Mouse (Mus musculus): ENCODE measurements around the gene Gm21897.
"Not testable (repeated sequence)": the region's sequence is repeated elsewhere in the genome, so short reads cannot be mapped to it uniquely, and the experiment has no call there.

Gene Gm21897

GRCm38 (mm10) chr16:15317158-15317557, at the start of gene Gm21897:
TSS of gene Gm21897 (plus strand) at chr16:15317458.
- DNase-seq (ENCODE audit: low spot score in 2 of 2), result not testable (repeated sequence)

DNA sequence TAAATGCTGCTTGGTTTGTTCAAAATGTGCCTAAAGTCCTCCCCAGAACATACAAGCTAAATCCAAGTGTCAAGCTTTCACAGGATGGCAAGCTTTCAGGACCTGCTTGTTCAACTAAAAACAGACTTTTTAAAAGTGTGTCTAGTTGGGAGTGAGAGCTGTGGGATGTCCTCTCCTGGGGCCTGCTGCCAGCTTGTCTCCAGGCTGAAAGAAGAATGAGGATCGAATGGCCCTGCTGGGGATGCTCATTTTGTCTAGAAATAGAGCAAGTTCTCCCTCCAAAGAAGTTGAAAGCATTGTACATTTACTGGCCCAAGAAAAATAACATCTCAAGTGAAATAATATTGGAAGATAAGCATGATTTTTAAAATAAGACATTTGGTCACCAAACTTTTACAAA, 45.0 kb upstream of the Gm21897 start:
- DNase-seq (ENCODE audit: low spot score in 2 of 2), result no peak

GRCm38 (mm10) chr16:15277461-15277860, 39.8 kb upstream of the Gm21897 start:
- DNase-seq (ENCODE audit: low spot score in 2 of 2), result no peak

- no peak for DNase-seq (ENCODE audit: low spot score in 2 of 2)
These were observed 24.2 kb upstream of the Gm21897 start for GRCm38 (mm10) chr16:15293041-15293440.

- DNase-seq (ENCODE audit: low spot score in 2 of 2), result no peak
These were observed 23.0 kb upstream of the Gm21897 start for GRCm38 (mm10) chr16:15294289-15294688.

- DNase-seq (ENCODE audit: low spot score in 2 of 2), result no peak
These were observed 22.2 kb upstream of the Gm21897 start for GRCm38 (mm10) chr16:15294911-15295659.

DNA sequence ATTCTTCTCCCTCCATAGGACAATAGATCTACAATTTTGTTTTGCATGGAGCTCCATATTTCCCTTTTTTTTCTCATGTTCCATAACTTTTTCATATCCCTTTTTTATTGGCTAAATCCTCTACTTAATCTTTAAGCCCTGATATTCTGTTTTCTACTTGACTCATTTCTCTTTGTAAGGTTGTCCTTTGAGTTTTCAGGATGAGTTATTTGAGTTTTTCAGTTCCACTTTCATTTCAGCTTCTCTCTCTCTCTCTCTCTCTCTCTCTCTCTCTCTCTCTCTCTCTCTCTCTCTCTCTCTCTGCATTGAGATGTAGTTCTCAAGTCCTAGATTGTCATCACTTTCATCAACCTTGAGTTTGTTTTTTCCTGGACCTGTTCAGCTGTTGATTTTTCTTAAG, 17.3 kb downstream of the Gm21897 start:
- DNase-seq (ENCODE audit: low spot score in 2 of 2), result no peak

DNA sequence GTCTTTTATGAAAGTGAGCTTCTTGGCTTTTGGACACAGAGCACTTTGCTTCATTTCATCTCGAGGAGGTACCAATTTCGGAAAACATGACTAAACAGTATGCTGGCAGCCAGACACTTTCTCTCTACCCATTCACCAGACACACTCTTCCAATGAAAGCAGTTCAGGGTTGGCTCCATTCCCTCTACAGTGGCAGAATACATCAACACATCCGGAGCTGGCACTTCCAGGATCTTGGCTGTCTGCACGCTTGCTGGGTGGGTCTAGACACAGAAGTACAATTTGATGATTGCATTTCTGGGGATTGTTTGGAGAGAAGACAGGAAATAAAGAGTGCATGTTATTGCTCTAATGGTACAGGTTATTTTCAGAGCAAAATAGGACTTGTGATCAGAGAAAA, 21.8 kb downstream of the Gm21897 start:
- no peak for DNase-seq (ENCODE audit: low spot score in 2 of 2)

DNA sequence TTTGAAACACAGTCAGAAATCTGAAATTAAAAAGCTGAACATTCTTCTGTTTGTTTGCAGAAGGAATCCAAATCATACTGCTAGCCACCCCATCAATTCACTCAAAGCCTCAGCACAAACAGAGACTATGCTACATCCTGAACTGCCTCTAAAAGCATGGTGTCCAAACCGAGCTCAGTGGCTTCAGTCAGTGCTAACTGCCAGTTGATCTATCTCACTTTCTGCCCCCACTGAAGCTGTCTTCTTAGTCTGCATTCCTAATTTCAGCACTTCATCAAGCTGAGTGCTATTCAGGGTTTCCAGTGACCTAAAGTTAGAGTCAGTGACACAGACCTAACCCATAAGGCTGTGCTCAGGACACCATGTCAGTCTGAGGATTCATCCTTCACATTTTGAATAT, 28.8 kb downstream of the Gm21897 start:
- no peak for DNase-seq (ENCODE audit: low spot score in 2 of 2)

- DNase-seq (ENCODE audit: low spot score in 2 of 2), result no peak
These were observed 32.1 kb downstream of the Gm21897 start for GRCm38 (mm10) chr16:15349381-15349780.

DNA sequence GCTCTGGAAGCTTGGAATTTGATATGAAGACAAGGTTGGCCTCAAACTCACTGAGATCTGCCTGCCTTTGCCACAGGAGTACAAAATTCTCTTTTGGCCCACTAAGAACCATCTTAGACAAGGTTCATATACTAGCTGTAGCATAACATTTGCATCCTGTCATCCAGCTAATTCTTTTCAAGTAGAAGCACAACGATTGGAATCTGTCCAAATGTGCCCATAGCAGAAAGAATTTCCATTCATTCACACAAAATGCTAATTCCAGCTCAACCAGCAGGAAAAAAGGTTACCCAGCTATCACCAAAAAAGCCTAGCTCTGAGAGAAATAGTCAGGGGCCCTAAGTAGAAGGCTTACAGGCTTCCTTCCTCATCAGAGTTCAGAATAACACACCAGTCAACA, 34.0 kb downstream of the Gm21897 start:
- DNase-seq (ENCODE audit: low spot score in 2 of 2), result no peak

- no peak for DNase-seq (ENCODE audit: low spot score in 2 of 2)
These were observed 35.1 kb downstream of the Gm21897 start for GRCm38 (mm10) chr16:15352320-15352719.

DNA sequence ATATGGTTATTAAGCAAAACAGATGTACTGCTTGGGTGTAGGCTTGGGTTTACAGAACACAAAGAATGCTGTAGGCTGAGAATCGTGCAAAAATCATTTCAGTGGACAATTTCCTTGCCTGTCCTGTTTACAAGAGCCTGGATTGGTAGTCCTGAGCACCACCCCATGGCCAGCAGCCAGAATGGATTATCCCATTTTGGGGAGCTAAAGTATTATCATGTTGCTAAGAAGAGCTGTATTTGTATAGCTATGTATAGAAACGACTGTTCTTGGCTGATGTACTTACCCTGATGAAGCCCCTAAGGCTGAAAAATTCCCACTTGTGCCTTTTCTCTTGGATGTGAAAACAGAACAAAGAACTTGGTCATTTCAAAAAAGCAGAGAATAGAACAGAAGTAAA, 37.6 kb downstream of the Gm21897 start:
- DNase-seq (ENCODE audit: low spot score in 2 of 2), result no peak

DNA sequence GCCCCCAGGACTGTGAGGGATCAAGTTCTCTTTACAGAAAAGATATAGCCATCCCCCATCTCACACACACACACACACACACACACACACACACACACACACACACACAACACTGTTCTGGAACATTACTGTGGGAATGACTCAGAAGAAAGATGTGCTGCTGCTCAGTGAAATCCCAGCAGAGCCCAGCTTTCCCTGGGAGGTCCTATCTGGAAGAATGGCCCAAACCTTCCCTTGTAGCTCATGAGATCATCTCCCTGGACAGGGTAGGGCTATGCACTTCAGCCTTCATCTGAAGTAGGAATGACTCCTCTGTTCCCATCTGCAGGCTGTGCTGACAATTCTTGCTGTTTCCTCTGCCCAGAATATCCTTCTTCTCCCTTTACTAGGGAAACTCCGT, 38.1 kb downstream of the Gm21897 start:
- DNase-seq (ENCODE audit: low spot score in 2 of 2), result no peak

- no peak for DNase-seq (ENCODE audit: low spot score in 2 of 2)
These were observed 40.5 kb downstream of the Gm21897 start for GRCm38 (mm10) chr16:15357766-15358165.

- DNase-seq (ENCODE audit: low spot score in 2 of 2), result no peak
These were observed 42.0 kb downstream of the Gm21897 start for GRCm38 (mm10) chr16:15359110-15359782.

DNA sequence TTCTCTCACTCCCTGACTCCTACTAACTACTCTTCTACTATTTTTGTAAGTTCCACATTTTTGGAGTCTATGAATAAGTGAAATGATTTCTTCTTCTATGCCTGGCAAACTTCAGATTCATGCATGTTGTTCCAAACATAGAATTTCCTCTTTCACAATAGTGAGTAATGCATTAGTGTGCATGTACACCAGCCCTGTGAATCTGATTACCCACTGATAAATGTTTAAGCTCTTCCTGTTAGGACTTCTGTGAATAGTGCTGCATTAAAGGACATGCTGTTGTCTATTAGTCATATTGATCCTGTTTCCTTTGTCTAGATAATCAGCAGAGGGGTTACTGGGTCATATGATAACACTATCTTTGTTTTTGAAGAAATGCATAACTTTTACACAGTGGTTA, 43.6 kb downstream of the Gm21897 start:
- no peak for DNase-seq (ENCODE audit: low spot score in 2 of 2)
